Mouse (Mus musculus): Measurements from ENCODE around the gene Pcsk5.
A peak's percentile ranks its signal among the peaks of the same experiment; 100 is the strongest.

Pcsk5 gene

DNA sequence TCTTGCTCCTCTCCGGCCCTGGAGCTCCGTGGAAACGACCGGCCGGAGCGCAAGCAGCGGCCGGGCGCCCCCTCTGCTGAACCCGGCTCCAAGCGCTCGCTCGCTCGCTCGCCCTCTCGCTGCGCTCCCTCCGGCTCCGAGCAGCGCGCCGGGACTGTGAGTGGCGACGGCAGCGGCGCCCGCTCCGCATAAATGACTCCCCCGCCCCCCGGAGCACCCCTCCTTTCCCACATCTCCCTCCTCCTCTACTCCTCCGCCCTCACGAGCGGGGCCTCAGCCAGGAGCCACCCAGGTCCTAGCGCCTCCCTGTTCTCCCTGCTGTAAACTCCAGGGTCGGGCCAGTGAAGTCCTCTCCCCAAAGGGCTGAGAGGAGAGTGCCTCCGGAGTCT lies at the start of gene Pcsk5:
Gene Pcsk5, minus strand, starts transcription at position 162 of the 389 bp plus-strand sequence.
- peak; percentile 88 for DNase-seq (ENCODE audit: extremely low spot score)

- no peak for DNase-seq (ENCODE audit: extremely low spot score)
Measured at GRCm38 (mm10) chr19:17875804-17876203, 38.4 kb upstream of the Pcsk5 start.

- no peak for DNase-seq (ENCODE audit: extremely low spot score)
Measured at GRCm38 (mm10) chr19:17874388-17874787, 37.0 kb upstream of the Pcsk5 start.

- no peak for DNase-seq (ENCODE audit: extremely low spot score)
Measured at GRCm38 (mm10) chr19:17873755-17874154, 36.3 kb upstream of the Pcsk5 start.

GRCm38 (mm10) chr19:17866317-17866891 lies 29.0 kb upstream of the Pcsk5 start:
- DNase-seq (ENCODE audit: extremely low spot score) = no peak

GRCm38 (mm10) chr19:17860351-17861014 lies 23.1 kb upstream of the Pcsk5 start:
- DNase-seq (ENCODE audit: extremely low spot score) = no peak

DNA sequence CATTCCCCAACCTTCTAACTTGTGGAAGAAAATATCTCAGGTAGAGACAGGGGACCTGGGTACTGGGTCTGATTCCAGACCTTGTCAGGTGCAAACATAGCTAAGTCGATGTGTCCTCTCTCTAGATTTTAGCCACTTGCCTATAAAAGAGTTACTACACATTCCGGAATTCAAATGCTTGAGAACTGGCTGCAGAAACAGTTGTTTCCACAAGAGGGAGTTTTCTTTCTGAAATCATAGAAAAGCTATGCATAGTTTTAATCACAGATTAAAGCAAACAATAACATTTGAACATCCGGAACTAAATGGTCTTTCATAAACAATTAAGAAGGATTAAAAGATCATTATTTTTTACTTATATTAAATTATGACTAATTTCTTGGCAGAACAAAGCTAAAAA lies 19.3 kb upstream of the Pcsk5 start:
- no peak for DNase-seq (ENCODE audit: extremely low spot score)

- DNase-seq (ENCODE audit: extremely low spot score) = no peak
Measured at GRCm38 (mm10) chr19:17848417-17848816, 11.0 kb upstream of the Pcsk5 start.

- DNase-seq (ENCODE audit: extremely low spot score) = no peak
Measured at GRCm38 (mm10) chr19:17845967-17846366, 8.5 kb upstream of the Pcsk5 start.

DNA sequence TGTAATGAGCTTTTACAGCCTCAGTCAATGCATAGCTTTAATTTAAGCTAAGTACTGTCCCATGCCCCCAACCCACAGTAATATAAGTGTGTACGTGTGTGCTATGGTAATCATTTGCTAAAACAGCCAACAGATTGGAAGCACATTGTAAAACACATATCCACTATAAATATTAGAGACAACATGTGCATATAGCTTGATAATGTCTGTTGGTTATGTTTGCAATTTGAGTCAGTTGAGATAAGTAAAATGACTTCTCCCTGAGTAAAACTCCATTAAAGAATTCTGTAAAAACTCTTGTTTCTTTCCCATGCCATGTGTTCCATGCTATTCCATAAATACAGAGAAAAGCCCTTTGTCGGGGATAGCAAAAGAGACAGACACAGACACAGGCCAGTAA lies 4.2 kb upstream of the Pcsk5 start:
- DNase-seq (ENCODE audit: extremely low spot score) = no peak

GRCm38 (mm10) chr19:17839856-17840255 lies 2.4 kb upstream of the Pcsk5 start:
- DNase-seq (ENCODE audit: extremely low spot score) = no peak

DNA sequence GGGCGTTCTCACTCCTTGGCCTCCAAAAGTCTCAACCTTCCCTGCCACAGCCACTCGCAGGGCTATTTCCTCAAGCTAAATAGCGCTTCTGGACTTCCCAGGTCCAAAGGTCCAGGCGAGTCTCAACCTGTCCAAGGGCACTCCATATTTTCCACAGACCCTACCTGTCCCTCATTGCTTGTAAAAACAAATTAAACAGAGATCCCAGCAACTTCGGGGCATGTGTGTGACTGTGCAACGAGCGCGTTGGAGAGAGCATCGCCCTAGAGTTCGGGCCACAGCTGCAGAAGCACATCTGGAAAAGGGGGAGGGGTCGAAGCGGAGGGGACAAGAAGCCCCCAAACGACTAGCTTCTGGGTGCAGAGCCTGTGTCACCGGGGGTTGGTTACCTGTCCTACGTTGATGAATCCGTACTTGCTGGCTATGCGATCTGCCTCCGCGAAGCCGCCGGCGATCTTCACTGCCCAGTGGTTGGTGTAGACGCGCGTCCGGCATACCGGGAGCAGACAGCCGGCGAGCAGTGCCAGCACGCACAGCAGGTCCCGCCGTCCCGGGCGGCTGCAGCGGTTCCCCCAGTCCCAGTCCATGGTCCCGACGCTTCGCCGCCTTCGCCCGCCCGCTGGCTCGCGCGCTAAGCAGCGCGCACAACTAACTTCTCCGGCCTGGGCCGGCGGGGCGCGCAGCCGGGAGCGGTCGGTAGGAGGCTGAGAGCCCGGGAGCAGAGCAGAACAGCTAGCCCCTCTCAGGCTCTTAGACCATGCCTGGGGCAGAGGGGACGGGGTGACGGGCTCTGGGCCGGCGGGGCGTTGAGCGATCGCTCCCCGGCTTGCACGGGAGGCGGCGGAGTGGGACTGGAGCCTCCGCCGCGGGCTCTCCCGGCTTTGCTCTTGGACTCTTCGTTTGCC lies 614 bp downstream of the Pcsk5 start:
- DNase-seq (ENCODE audit: extremely low spot score) = peak; percentile 78

- peak; percentile 60 for DNase-seq (ENCODE audit: extremely low spot score)
Measured at GRCm38 (mm10) chr19:17835681-17836565, 1.5 kb downstream of the Pcsk5 start.

GRCm38 (mm10) chr19:17834894-17835293 lies 2.5 kb downstream of the Pcsk5 start:
- DNase-seq (ENCODE audit: extremely low spot score) = no peak

DNA sequence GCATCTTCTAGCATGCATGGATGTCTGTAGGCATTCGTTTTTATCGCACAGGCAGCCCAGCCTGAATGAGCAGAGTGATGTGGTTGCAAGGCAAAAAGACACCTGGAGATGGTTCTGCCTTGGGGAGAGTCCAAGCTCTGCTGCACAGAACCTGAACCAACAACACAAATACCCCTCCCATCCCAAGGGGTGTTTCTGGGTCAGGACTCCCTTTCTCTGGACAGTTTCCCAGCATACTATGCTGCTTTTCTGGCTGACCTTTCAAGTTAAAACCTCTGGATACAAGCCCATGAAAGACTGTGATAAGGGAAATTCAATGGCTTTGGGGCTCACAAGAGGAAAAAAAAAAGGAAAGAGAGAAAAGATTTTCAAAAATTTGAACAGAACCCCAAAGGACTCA lies 6.1 kb downstream of the Pcsk5 start:
- DNase-seq (ENCODE audit: extremely low spot score) = no peak

DNA sequence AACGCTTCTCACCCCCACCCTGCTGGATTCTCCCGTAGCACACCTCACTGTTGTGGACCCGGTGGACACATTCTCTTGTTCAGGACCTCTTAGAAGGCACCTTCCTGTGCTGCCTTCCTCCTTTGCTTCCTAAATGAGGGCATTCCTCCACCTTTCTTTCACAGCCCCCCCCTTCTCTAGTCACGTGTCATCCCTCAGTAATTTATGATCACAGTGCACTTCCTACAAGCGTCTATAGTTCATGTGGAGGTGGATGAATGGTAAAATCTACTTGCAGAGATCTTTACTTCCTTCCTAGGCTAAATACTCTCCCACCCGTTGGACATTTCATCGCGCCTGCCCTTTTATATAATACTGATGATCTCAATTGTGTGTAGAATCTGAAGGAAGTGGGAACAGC lies 9.0 kb downstream of the Pcsk5 start:
- no peak for DNase-seq (ENCODE audit: extremely low spot score)

GRCm38 (mm10) chr19:17826694-17827093 lies 10.7 kb downstream of the Pcsk5 start:
- DNase-seq (ENCODE audit: extremely low spot score) = no peak

DNA sequence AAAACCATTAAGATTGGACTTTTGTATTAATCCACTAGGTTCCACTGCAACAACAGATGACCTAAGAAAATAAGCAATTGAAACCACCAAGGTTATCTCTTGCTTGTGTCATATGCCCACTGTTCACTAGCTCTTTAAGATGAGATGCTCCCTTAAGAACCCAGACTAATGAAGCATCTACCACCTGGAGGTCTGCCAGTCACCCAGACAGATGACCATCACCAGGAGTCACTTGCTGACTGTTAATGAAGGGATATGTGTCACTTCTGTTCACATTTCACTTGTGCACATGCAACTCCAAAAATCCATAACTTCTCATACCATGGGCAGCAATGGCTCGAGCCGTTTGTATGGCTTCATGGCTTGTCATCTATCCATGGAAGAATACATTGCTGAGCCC lies 17.4 kb downstream of the Pcsk5 start:
- no peak for DNase-seq (ENCODE audit: extremely low spot score)

DNA sequence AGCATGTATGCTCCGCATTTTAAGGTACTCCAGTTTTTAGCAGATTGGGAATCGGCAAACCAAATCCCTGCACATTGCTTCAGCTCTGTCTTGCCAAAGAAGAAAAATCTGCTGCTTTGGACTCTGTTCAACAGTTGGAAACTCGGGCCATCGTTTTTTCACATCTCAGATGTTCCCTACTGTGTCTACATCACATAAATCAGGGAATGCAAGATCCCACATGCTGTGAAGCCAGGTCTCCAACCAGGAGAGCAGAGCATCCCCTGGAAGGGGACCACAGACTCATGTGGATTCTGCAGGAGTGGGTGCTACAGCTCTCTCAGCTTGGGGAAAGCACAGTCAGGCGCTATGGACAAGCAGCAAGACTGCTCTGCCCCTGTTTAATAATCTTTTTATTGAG lies 18.4 kb downstream of the Pcsk5 start:
- no peak for DNase-seq (ENCODE audit: extremely low spot score)

GRCm38 (mm10) chr19:17815062-17815461 lies 22.4 kb downstream of the Pcsk5 start:
- no peak for DNase-seq (ENCODE audit: extremely low spot score)

DNA sequence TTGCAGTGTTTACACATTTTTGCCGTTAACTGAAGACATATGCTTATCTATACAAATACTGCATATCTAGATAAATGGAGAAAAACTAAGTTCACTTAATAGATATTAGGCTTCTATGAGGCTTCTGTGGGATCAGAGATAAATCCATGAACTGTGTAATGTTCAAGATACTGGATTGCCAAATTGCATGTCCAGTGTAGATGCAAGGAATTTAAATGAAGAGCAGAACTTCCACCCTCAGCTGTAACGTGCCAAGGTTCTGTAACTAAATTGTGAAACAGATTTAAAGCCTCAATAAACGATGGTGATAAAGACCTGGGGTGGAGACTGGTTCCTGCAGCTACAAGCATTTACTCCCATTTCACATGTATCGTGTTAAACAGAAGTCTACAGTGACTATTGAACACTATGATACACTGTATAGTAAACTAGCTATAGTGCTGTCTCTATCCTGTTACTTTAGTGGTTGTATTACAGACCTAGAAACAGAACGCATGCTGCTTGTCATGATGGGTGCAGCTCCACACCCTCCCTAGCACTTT lies 23.9 kb downstream of the Pcsk5 start:
- DNase-seq (ENCODE audit: extremely low spot score) = no peak

DNA sequence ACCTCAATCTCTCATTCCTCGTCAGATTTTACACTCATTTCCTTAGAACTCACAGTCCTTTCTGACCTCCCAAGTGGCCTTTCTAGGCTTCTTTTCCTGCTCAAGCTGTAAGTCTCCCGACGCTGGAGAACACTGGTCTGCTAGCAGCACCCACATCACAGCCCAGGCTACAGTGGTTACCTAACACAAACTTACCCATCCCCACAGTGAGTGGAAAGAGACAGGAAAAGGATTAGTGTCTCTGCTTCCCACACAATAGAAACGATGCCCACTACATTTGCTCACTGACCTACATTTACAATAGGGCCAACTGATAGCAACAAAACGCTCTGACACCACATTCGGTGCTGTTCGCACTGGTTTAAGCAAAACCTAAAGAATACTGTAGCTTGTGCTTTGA lies 24.8 kb downstream of the Pcsk5 start:
- DNase-seq (ENCODE audit: extremely low spot score) = no peak

Data from embryo, embryonic 9.5 days (tissue).